Mouse (Mus musculus): ENCODE measurements at regions not wholly inside any gene's neighbourhood (a gene's known extent, or its start where the extent isn't known, plus 50 kb on each side); places are given as distances from the start of the nearest gene placed in this dataset.

- no peak overlapping the region for H3K9ac ChIP-seq (ENCODE audit: low read depth, low read length)
Measured at GRCm38 (mm10) chr10:41018888-41019287, 53.2 kb downstream of the Gpr6 start.

GRCm38 (mm10) chr10:41016547-41016946 is 55.5 kb downstream of the Gpr6 start:
- no peak for TF ChIP-seq CTCF (IDR thresholded peaks at IDR 0.05; ENCODE audit: low read depth)
- Histone ChIP-seq H3K27me3 (replicated peaks; ENCODE audit: control insufficient read depth, insufficient read depth, low read length) (no peaks in the 10 kb centered on the region), H3K4me2 (replicated peaks; ENCODE audit: low read depth) (no peak overlapping the region), H3K9ac (ENCODE audit: low read depth, low read length) (no peak overlapping the region), H3K4me3 (ENCODE audit: low read depth, low read length) (no peak overlapping the region), H3K36me3 (ENCODE audit: control insufficient read depth, insufficient read depth) (no peaks in the 10 kb centered on the region), H3K4me1 (replicated peaks; ENCODE audit: control insufficient read depth, insufficient read depth, low read length) (no peaks in the 10 kb centered on the region), H3K27ac (ENCODE audit: low read depth, low read length) (no peak overlapping the region), H3K9me3 (ENCODE audit: control insufficient read depth) (no peaks in the 10 kb centered on the region)
- ATAC-seq, result no peak
- WGBS, result 56% methylated on average over 7 of the region's 7 CpGs

More at GRCm38 (mm10) chr10:41018888-41019287, 53.2 kb downstream of the Gpr6 start:
- WGBS, result 48% methylated on average over 5 of the region's 5 CpGs
- TF ChIP-seq CTCF (IDR thresholded peaks at IDR 0.05; ENCODE audit: low read depth), result no peak
- Histone ChIP-seq H3K27me3 (replicated peaks; ENCODE audit: control insufficient read depth, insufficient read depth, low read length) (no peaks in the 10 kb centered on the region), H3K27ac (ENCODE audit: low read depth, low read length) (no peak overlapping the region), H3K9me3 (ENCODE audit: control insufficient read depth) (no peaks in the 10 kb centered on the region), H3K4me3 (ENCODE audit: low read depth, low read length) (no peak overlapping the region), H3K4me1 (replicated peaks; ENCODE audit: control insufficient read depth, insufficient read depth, low read length) (no peaks in the 10 kb centered on the region), H3K4me2 (replicated peaks; ENCODE audit: low read depth) (no peak overlapping the region), H3K36me3 (ENCODE audit: control insufficient read depth, insufficient read depth) (no peaks in the 10 kb centered on the region)
- no peak for ATAC-seq

- no peak overlapping the region for H3K4me2 ChIP-seq (replicated peaks; ENCODE audit: low read depth)
- peak; percentile 83 for TF ChIP-seq CTCF (IDR thresholded peaks at IDR 0.05; ENCODE audit: low read depth)
- H3K27ac ChIP-seq (ENCODE audit: low read depth, low read length), result no peak overlapping the region
- 34% methylated on average over 4 of the region's 4 CpGs for WGBS
- H3K4me3 ChIP-seq (ENCODE audit: low read depth, low read length), result no peak overlapping the region
- no peaks in the 10 kb centered on the region for H3K4me1 ChIP-seq (replicated peaks; ENCODE audit: control insufficient read depth, insufficient read depth, low read length)
- no peaks in the 10 kb centered on the region for H3K9me3 ChIP-seq (ENCODE audit: control insufficient read depth)
- no peaks in the 10 kb centered on the region for H3K36me3 ChIP-seq (ENCODE audit: control insufficient read depth, insufficient read depth)
- no peak for ATAC-seq
- no peaks in the 10 kb centered on the region for H3K27me3 ChIP-seq (replicated peaks; ENCODE audit: control insufficient read depth, insufficient read depth, low read length)
- no peak overlapping the region for H3K9ac ChIP-seq (ENCODE audit: low read depth, low read length)
Measured at GRCm38 (mm10) chr10:41015654-41016053, 56.4 kb downstream of the Gpr6 start.

- TF ChIP-seq CTCF (IDR thresholded peaks at IDR 0.05; ENCODE audit: low read depth), result no peak
- no peaks in the 10 kb centered on the region for H3K9me3 ChIP-seq (ENCODE audit: control insufficient read depth)
- WGBS, result 78% methylated on average over 2 of the region's 2 CpGs
- no peaks in the 10 kb centered on the region for H3K27me3 ChIP-seq (replicated peaks; ENCODE audit: control insufficient read depth, insufficient read depth, low read length)
- no peak overlapping the region for H3K4me2 ChIP-seq (replicated peaks; ENCODE audit: low read depth)
- H3K27ac ChIP-seq (ENCODE audit: low read depth, low read length), result no peak overlapping the region
- H3K4me3 ChIP-seq (ENCODE audit: low read depth, low read length), result no peak overlapping the region
- H3K9ac ChIP-seq (ENCODE audit: low read depth, low read length), result no peak overlapping the region
- H3K4me1 ChIP-seq (replicated peaks; ENCODE audit: control insufficient read depth, insufficient read depth, low read length), result no peaks in the 10 kb centered on the region
- no peaks in the 10 kb centered on the region for H3K36me3 ChIP-seq (ENCODE audit: control insufficient read depth, insufficient read depth)
- no peak for ATAC-seq
Measured at GRCm38 (mm10) chr10:41010585-41010984, 61.5 kb downstream of the Gpr6 start.

- 92% methylated on average over 3 of the region's 3 CpGs for WGBS
Measured at GRCm38 (mm10) chr10:41007866-41008265, 64.2 kb downstream of the Gpr6 start.

GRCm38 (mm10) chr10:41006634-41007033 is 65.5 kb downstream of the Gpr6 start:
- no peak overlapping the region for H3K27ac ChIP-seq (ENCODE audit: low read depth, low read length)
- no peaks in the 10 kb centered on the region for H3K27me3 ChIP-seq (replicated peaks; ENCODE audit: control insufficient read depth, insufficient read depth, low read length)
- TF ChIP-seq CTCF (IDR thresholded peaks at IDR 0.05; ENCODE audit: low read depth), result no peak
- H3K9me3 ChIP-seq (ENCODE audit: control insufficient read depth), result no peaks in the 10 kb centered on the region
- H3K36me3 ChIP-seq (ENCODE audit: control insufficient read depth, insufficient read depth), result no peaks in the 10 kb centered on the region
- no peaks in the 10 kb centered on the region for H3K4me1 ChIP-seq (replicated peaks; ENCODE audit: control insufficient read depth, insufficient read depth, low read length)
- no peak overlapping the region for H3K4me2 ChIP-seq (replicated peaks; ENCODE audit: low read depth)
- no peak overlapping the region for H3K4me3 ChIP-seq (ENCODE audit: low read depth, low read length)
- WGBS, result 35% methylated on average over 9 of the region's 9 CpGs
- peak; percentile 92 for ATAC-seq
- no peak overlapping the region for H3K9ac ChIP-seq (ENCODE audit: low read depth, low read length)

More at GRCm38 (mm10) chr10:41007866-41008265, 64.2 kb downstream of the Gpr6 start:
- H3K4me1 ChIP-seq (replicated peaks; ENCODE audit: control insufficient read depth, insufficient read depth, low read length), result no peaks in the 10 kb centered on the region
- H3K9me3 ChIP-seq (ENCODE audit: control insufficient read depth), result no peaks in the 10 kb centered on the region
- H3K27ac ChIP-seq (ENCODE audit: low read depth, low read length), result no peak overlapping the region
- ATAC-seq, result no peak
- H3K4me2 ChIP-seq (replicated peaks; ENCODE audit: low read depth), result no peak overlapping the region
- TF ChIP-seq CTCF (IDR thresholded peaks at IDR 0.05; ENCODE audit: low read depth), result no peak
- no peak overlapping the region for H3K9ac ChIP-seq (ENCODE audit: low read depth, low read length)
- H3K36me3 ChIP-seq (ENCODE audit: control insufficient read depth, insufficient read depth), result no peaks in the 10 kb centered on the region
- no peak overlapping the region for H3K4me3 ChIP-seq (ENCODE audit: low read depth, low read length)
- H3K27me3 ChIP-seq (replicated peaks; ENCODE audit: control insufficient read depth, insufficient read depth, low read length), result no peaks in the 10 kb centered on the region

GRCm38 (mm10) chr10:41005776-41006175 is 66.3 kb downstream of the Gpr6 start:
- Histone ChIP-seq H3K9ac (ENCODE audit: low read depth, low read length) (no peak overlapping the region), H3K4me1 (replicated peaks; ENCODE audit: control insufficient read depth, insufficient read depth, low read length) (no peaks in the 10 kb centered on the region), H3K27ac (ENCODE audit: low read depth, low read length) (no peak overlapping the region), H3K27me3 (replicated peaks; ENCODE audit: control insufficient read depth, insufficient read depth, low read length) (no peaks in the 10 kb centered on the region), H3K4me2 (replicated peaks; ENCODE audit: low read depth) (no peak overlapping the region), H3K4me3 (ENCODE audit: low read depth, low read length) (no peak overlapping the region), H3K9me3 (ENCODE audit: control insufficient read depth) (no peaks in the 10 kb centered on the region), H3K36me3 (ENCODE audit: control insufficient read depth, insufficient read depth) (no peaks in the 10 kb centered on the region)
- no peak for ATAC-seq
- no peak for TF ChIP-seq CTCF (IDR thresholded peaks at IDR 0.05; ENCODE audit: low read depth)
- WGBS, result 92% methylated on average over 9 of the region's 9 CpGs
